Mouse (Mus musculus): ENCODE data around the gene Sgcb. TPM values are rescaled to one million over a fixed set of nuclear protein-coding genes. Genes with fewer than 3 reads are reported as not detected.

The Sgcb gene
- polyA plus RNA-seq, 1 experiment = 9.3 TPM

DNA sequence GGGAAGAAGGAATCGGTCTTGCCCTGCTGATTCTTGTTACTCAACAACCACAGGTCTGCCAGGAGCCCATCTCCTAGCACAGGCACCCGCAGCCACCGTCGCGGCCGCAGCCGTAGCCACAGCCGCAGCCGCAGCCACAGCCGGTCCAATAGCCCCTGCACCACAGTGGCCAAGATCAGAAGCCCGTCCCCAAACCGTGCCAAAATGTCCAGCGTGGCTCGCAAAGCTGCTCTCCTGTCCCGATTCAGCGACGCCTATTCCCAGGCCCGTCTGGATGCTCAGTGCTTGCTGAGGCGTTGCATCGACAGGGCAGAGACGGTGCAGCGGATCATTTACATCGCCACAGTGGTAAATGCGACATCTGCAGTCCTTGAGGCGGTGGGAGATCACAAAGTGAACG, 21.8 kb upstream of the Sgcb start:
- no peaks in the 10 kb centered on the region for H3K79me2 ChIP-seq (ENCODE audit: control insufficient read depth, insufficient read depth)
- H3ac ChIP-seq (ENCODE audit: control insufficient read depth, insufficient read length, low read depth) = no peak overlapping the region
- H3K4me3 ChIP-seq (ENCODE audit: insufficient read depth, poor library complexity, severe bottlenecking) = no peak overlapping the region
- TF ChIP-seq CEBPB (IDR thresholded peaks at IDR 0.05; ENCODE audit: low read depth) (no peak), FOSL1 (IDR thresholded peaks at IDR 0.05; ENCODE audit: insufficient read depth, low read length, poor library complexity, severe bottlenecking) (no peak), MYOD1 (IDR thresholded peaks at IDR 0.05; ENCODE audit: control insufficient read depth, insufficient read length, low read depth) (no peak), MAX (IDR thresholded peaks at IDR 0.05) (no peak), USF1 (IDR thresholded peaks at IDR 0.05; ENCODE audit: low read depth) (no peak), MYOG (IDR thresholded peaks at IDR 0.05; ENCODE audit: control insufficient read depth, extremely low read depth, insufficient read length) (no peak), CTCF (IDR thresholded peaks at IDR 0.05; ENCODE audit: control insufficient read depth, insufficient read depth, insufficient read length) (no peak)
- H3K27me3 ChIP-seq (ENCODE audit: control insufficient read depth, insufficient read depth, insufficient read length) = no peaks in the 10 kb centered on the region
- no peaks in the 10 kb centered on the region for H3K79me3 ChIP-seq (ENCODE audit: low read depth)
- H3K36me3 ChIP-seq (ENCODE audit: control insufficient read depth, insufficient read depth) = no peaks in the 10 kb centered on the region

DNA sequence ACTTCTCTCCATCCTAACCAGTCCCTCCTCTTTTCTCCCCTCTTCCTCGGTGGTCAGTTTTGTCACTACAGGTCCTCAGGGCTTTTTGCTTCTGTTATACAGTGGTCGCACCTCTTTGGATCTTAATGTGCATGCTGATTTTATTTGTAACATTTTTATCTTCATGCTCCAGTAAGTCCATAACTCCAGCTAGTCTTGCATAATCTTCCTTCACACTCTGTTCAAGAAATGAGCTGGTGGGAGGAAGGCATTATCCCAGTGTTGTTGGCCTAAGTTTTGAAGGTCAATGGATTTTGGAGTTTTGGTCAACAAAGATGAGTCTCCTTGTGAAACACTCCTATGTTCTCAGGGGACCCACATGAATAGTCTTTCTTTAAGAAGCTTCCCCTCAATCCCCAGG, 20.3 kb upstream of the Sgcb start:
- Histone ChIP-seq H3K36me3 (ENCODE audit: control insufficient read depth, insufficient read depth) (no peaks in the 10 kb centered on the region), H3ac (ENCODE audit: control insufficient read depth, insufficient read length, low read depth) (no peak overlapping the region), H3K79me2 (ENCODE audit: control insufficient read depth, insufficient read depth) (no peaks in the 10 kb centered on the region), H3K4me3 (ENCODE audit: insufficient read depth, poor library complexity, severe bottlenecking) (no peak overlapping the region), H3K27me3 (ENCODE audit: control insufficient read depth, insufficient read depth, insufficient read length) (no peaks in the 10 kb centered on the region), H3K79me3 (ENCODE audit: low read depth) (no peaks in the 10 kb centered on the region)
- no peak for TF ChIP-seq MYOD1 (IDR thresholded peaks at IDR 0.05; ENCODE audit: control insufficient read depth, insufficient read length, low read depth)
- no peak for TF ChIP-seq MAX (IDR thresholded peaks at IDR 0.05)
- TF ChIP-seq CEBPB (IDR thresholded peaks at IDR 0.05; ENCODE audit: low read depth) = no peak
- TF ChIP-seq USF1 (IDR thresholded peaks at IDR 0.05; ENCODE audit: low read depth) = no peak
- TF ChIP-seq MYOG (IDR thresholded peaks at IDR 0.05; ENCODE audit: control insufficient read depth, extremely low read depth, insufficient read length) = no peak
- TF ChIP-seq FOSL1 (IDR thresholded peaks at IDR 0.05; ENCODE audit: insufficient read depth, low read length, poor library complexity, severe bottlenecking) = no peak
- no peak for TF ChIP-seq CTCF (IDR thresholded peaks at IDR 0.05; ENCODE audit: control insufficient read depth, insufficient read depth, insufficient read length)

DNA sequence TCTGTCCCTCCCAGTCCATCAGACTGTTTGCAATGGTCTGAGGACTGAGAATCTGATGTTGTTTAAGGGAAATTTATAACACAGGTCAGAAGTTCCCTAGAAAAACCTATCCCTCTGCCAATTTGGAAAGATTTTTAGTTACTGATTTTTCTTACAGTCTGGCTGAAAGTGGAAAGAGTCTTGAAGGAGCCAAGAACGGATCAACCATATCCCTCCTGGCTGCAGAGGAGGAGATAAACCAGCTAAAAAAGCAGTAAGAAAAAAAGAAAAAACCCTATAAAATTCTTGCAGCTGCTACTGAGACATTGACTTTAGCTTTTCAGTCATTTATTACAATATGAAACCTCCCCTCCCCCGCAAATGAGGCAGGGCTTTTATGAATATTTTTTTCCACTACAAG, 19.1 kb upstream of the Sgcb start:
- TF ChIP-seq FOSL1 (IDR thresholded peaks at IDR 0.05; ENCODE audit: insufficient read depth, low read length, poor library complexity, severe bottlenecking) = no peak
- no peak for TF ChIP-seq CTCF (IDR thresholded peaks at IDR 0.05; ENCODE audit: control insufficient read depth, insufficient read depth, insufficient read length)
- no peak for TF ChIP-seq MYOD1 (IDR thresholded peaks at IDR 0.05; ENCODE audit: control insufficient read depth, insufficient read length, low read depth)
- TF ChIP-seq MYOG (IDR thresholded peaks at IDR 0.05; ENCODE audit: control insufficient read depth, extremely low read depth, insufficient read length) = no peak
- no peak for TF ChIP-seq MAX (IDR thresholded peaks at IDR 0.05)
- no peak for TF ChIP-seq CEBPB (IDR thresholded peaks at IDR 0.05; ENCODE audit: low read depth)
- TF ChIP-seq USF1 (IDR thresholded peaks at IDR 0.05; ENCODE audit: low read depth) = no peak
- Histone ChIP-seq H3K79me2 (ENCODE audit: control insufficient read depth, insufficient read depth) (no peaks in the 10 kb centered on the region), H3ac (ENCODE audit: control insufficient read depth, insufficient read length, low read depth) (no peak overlapping the region)

DNA sequence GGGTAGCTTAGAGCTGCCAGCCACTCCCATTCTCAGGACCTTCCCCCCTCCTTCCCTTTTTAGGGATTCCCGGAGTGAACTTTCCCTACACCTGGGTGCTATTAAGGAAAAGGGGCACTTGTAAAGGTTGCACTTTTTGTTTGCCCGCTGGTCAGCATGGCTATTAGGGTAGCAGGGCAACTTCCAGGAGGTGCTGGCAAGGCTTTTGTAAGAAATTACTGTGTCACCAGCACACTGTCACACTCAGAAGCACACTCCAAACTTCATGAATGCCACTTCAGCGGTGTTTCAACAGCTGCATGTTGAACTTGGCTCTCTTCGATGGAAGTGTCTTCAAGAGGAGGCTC, 4.2 kb upstream of the Sgcb start:
- no peaks in the 10 kb centered on the region for H3K79me3 ChIP-seq (ENCODE audit: low read depth)
- peaks cover 30% of the 10 kb centered on the region for H3K27me3 ChIP-seq (ENCODE audit: control insufficient read depth, insufficient read depth, insufficient read length)
- no peak overlapping the region for H3K4me3 ChIP-seq (ENCODE audit: insufficient read depth, poor library complexity, severe bottlenecking)

More for the DNA sequence above, 19.1 kb upstream of the Sgcb start:
- H3K27me3 ChIP-seq (ENCODE audit: control insufficient read depth, insufficient read depth, insufficient read length) = peaks cover 3% of the 10 kb centered on the region
- H3K36me3 ChIP-seq (ENCODE audit: control insufficient read depth, insufficient read depth) = no peaks in the 10 kb centered on the region
- H3K4me3 ChIP-seq (ENCODE audit: insufficient read depth, poor library complexity, severe bottlenecking) = no peak overlapping the region
- no peaks in the 10 kb centered on the region for H3K79me3 ChIP-seq (ENCODE audit: low read depth)

DNA sequence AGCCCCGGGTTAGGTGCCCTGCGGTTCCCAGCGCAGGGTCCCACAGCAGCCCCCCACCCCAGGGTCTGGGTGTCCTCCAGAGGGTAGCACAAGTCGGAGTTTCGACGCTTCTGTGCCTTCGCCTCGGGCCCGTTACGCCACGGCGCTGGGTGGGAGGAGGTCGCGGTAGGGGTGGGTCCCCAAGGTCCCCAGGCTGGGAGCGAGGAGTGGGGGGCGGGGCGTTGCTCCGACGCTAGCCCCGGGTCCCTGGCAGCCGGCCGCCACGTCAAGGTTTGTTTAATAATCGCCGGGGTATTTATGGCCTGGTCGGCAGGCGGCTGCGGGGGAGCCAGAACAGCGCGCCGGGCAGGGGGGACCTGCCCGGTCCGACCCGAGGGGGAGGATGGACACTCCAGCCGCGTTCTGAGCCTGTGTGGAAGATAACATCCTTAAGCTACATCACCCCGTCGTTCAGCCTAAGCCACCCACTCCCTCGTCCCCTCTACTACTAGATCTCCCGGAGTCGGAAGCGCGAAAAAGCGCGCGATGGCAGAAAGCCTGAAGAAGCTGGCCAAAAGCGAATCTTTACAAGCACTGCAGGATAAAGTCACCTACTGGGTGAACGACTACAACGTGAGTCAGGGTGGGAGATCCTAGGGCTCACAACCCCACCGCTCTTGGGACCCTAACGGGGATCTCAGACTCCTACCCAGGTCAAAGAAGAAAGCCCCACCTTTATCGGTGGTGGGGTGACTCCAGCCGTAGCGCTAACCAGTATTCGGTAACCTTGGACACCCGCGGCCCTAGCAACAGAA, 3.7 kb upstream of the Sgcb start, which contains the start of gene Spata18:
Spata18 (plus strand) TSS at position 319 of the 794 bp plus-strand sequence.
- no peak for TF ChIP-seq MAX (IDR thresholded peaks at IDR 0.05)
- TF ChIP-seq FOSL1 (IDR thresholded peaks at IDR 0.05; ENCODE audit: insufficient read depth, low read length, poor library complexity, severe bottlenecking) = no peak
- no peak for TF ChIP-seq MYOG (IDR thresholded peaks at IDR 0.05; ENCODE audit: control insufficient read depth, extremely low read depth, insufficient read length)
- TF ChIP-seq CTCF (IDR thresholded peaks at IDR 0.05; ENCODE audit: control insufficient read depth, insufficient read depth, insufficient read length) = no peak
- no peak for TF ChIP-seq MYOD1 (IDR thresholded peaks at IDR 0.05; ENCODE audit: control insufficient read depth, insufficient read length, low read depth)
- no peak for TF ChIP-seq CEBPB (IDR thresholded peaks at IDR 0.05; ENCODE audit: low read depth)
- Histone ChIP-seq H3K79me3 (ENCODE audit: low read depth) (no peaks in the 10 kb centered on the region), H3K27me3 (ENCODE audit: control insufficient read depth, insufficient read depth, insufficient read length) (peaks cover 30% of the 10 kb centered on the region), H3K4me3 (ENCODE audit: insufficient read depth, poor library complexity, severe bottlenecking) (peak within 1 kb of the TSS; percentile 11), H3K79me2 (ENCODE audit: control insufficient read depth, insufficient read depth) (no peaks in the 10 kb centered on the region), H3K36me3 (ENCODE audit: control insufficient read depth, insufficient read depth) (no peaks in the 10 kb centered on the region), H3ac (ENCODE audit: control insufficient read depth, insufficient read length, low read depth) (no peak within 1 kb of the TSS)

More for the DNA sequence above, 4.2 kb upstream of the Sgcb start:
- Histone ChIP-seq H3K79me2 (ENCODE audit: control insufficient read depth, insufficient read depth) (no peaks in the 10 kb centered on the region), H3K36me3 (ENCODE audit: control insufficient read depth, insufficient read depth) (no peaks in the 10 kb centered on the region), H3ac (ENCODE audit: control insufficient read depth, insufficient read length, low read depth) (no peak overlapping the region)
- TF ChIP-seq MYOD1 (IDR thresholded peaks at IDR 0.05; ENCODE audit: control insufficient read depth, insufficient read length, low read depth) (no peak), CEBPB (IDR thresholded peaks at IDR 0.05; ENCODE audit: low read depth) (no peak), USF1 (IDR thresholded peaks at IDR 0.05; ENCODE audit: low read depth) (no peak), MAX (IDR thresholded peaks at IDR 0.05) (no peak), FOSL1 (IDR thresholded peaks at IDR 0.05; ENCODE audit: insufficient read depth, low read length, poor library complexity, severe bottlenecking) (no peak), CTCF (IDR thresholded peaks at IDR 0.05; ENCODE audit: control insufficient read depth, insufficient read depth, insufficient read length) (no peak), MYOG (IDR thresholded peaks at IDR 0.05; ENCODE audit: control insufficient read depth, extremely low read depth, insufficient read length) (no peak)

Data from C2C12 (cell line).